Mouse (Mus musculus) cerebellum, adult 2 months (tissue): Measurements from ENCODE around the gene App.

Experiments used
- CTCF ChIP-seq: fragments of 200-500 bp; IDR thresholded peaks from 2 replicates; pipeline ENCODE4 v1.5.1; 2011; ENCODE audit warnings: low read depth, mild to moderate bottlenecking, control low read depth, low read length, moderate library complexity, borderline replicate concordance; ENCODE audit not compliant: insufficient read depth
- POLR2A ChIP-seq: fragments of 200-500 bp; IDR thresholded peaks from 2 replicates; pipeline ENCODE4 v1.6.1; 2011; ENCODE audit warnings: low read length, control low read depth, borderline replicate concordance; ENCODE audit not compliant: insufficient read depth

DNA sequence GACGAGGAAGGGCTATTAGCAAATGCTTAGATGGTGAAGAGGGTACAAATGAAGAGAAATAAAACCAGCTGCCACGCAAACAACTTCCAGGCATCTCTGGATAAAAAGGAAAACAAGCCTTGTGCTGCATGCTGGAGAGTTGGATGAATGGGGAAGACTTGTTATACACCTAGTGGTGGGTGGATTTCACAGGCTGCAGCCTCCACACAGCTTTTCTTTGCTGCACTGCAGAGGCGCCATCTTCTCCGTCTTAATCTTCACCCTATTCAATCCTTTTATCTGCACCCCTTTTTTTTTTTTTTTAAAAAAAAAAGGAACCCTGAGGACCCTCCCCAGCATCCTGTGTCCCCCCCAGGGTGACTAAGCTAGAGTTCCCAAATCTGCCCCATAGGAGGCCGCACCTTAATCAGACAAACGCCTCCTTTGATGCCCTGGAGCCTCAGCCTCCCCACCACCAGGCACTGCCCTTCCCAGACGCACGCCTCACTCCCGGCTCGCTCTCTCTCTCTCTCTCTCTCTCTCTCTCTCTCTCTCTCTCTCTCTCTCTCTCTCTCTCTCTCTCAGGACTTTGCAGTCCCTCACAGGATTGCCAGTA, 1.5 kb downstream of the App start:
- TF ChIP-seq CTCF (peak; percentile 40; the same call in 1 of the 2 replicates), POLR2A (peak; percentile 32; the same call in 1 of the 2 replicates)
